Mouse (Mus musculus): ENCODE data around the gene Cntnap5c. TPM values are rescaled to one million over a fixed set of nuclear protein-coding genes. Genes with fewer than 3 reads are reported as not detected.

Cntnap5c gene
- not detected in 2 replicates for polyA plus RNA-seq (2016; fragmentation: Nextera tagmentation; extraction: Ambion mirVana)

- H3K9ac ChIP-seq, result no peak within 1 kb of the TSS
- no peaks in the 10 kb centered on the region for H3K36me3 ChIP-seq
- H3K4me1 ChIP-seq, result no peaks in the 10 kb centered on the region
- 18% methylated on average over 26 of the region's 26 CpGs for WGBS (ENCODE audit: insufficient replicate concordance)
- no peak within 1 kb of the TSS for H3K4me2 ChIP-seq
- no peaks in the 10 kb centered on the region for H3K9me3 ChIP-seq (replicated peaks)
- no peaks in the 10 kb centered on the region for H3K27me3 ChIP-seq (replicated peaks)
- no peak within 1 kb of the TSS for H3K27ac ChIP-seq
- H3K4me3 ChIP-seq, result no peak within 1 kb of the TSS
- ATAC-seq, result no peak
These were observed at the start of gene Cntnap5c for GRCm38 (mm10) chr17:57768622-57769610. TSS of gene Cntnap5c (plus strand) at chr17:57769570.

GRCm38 (mm10) chr17:57742119-57742518 is 27.3 kb upstream of the Cntnap5c start, which contains the start of gene Gm21834:
TSS of gene Gm21834 (minus strand) at chr17:57742219.
- no peak within 1 kb of the TSS for H3K4me2 ChIP-seq
- no peaks in the 10 kb centered on the region; the same call in 1 of the 2 replicates for H3K9me3 ChIP-seq (replicated peaks)
- no peak for ATAC-seq
- H3K4me1 ChIP-seq, result no peaks in the 10 kb centered on the region
- H3K9ac ChIP-seq, result no peak within 1 kb of the TSS
- H3K27me3 ChIP-seq (replicated peaks), result no peaks in the 10 kb centered on the region
- no peak within 1 kb of the TSS for H3K27ac ChIP-seq
- H3K36me3 ChIP-seq, result no peaks in the 10 kb centered on the region
- H3K4me3 ChIP-seq, result no peak within 1 kb of the TSS
- 64% methylated on average over 5 of the region's 5 CpGs for WGBS (ENCODE audit: insufficient replicate concordance)

GRCm38 (mm10) chr17:57758033-57758432 is 11.3 kb upstream of the Cntnap5c start:
- Histone ChIP-seq H3K4me1 (no peaks in the 10 kb centered on the region), H3K27ac (no peak overlapping the region), H3K4me2 (no peak overlapping the region), H3K9ac (no peak overlapping the region), H3K9me3 (replicated peaks) (no peaks in the 10 kb centered on the region), H3K36me3 (no peaks in the 10 kb centered on the region), H3K27me3 (replicated peaks) (no peaks in the 10 kb centered on the region), H3K4me3 (no peak overlapping the region)
- no peak for ATAC-seq
- WGBS (ENCODE audit: insufficient replicate concordance), result 36% methylated on average over 1 of the region's 1 CpGs

- H3K4me1 ChIP-seq, result no peaks in the 10 kb centered on the region
- H3K9me3 ChIP-seq (replicated peaks), result no peaks in the 10 kb centered on the region
- no peak for ATAC-seq
- no peaks in the 10 kb centered on the region for H3K36me3 ChIP-seq
- no peak overlapping the region for H3K4me2 ChIP-seq
- H3K27ac ChIP-seq, result no peak overlapping the region
- no peak overlapping the region for H3K9ac ChIP-seq
- H3K27me3 ChIP-seq (replicated peaks), result no peaks in the 10 kb centered on the region
- no peak overlapping the region for H3K4me3 ChIP-seq
These were observed 2.1 kb upstream of the Cntnap5c start for GRCm38 (mm10) chr17:57767306-57767705.

- Histone ChIP-seq H3K4me3 (no peak overlapping the region), H3K4me2 (no peak overlapping the region), H3K27me3 (replicated peaks) (no peaks in the 10 kb centered on the region), H3K36me3 (no peaks in the 10 kb centered on the region), H3K27ac (no peak overlapping the region), H3K9me3 (replicated peaks) (no peaks in the 10 kb centered on the region), H3K4me1 (no peaks in the 10 kb centered on the region), H3K9ac (no peak overlapping the region)
- ATAC-seq, result no peak
- 10% methylated on average over 4 of the region's 4 CpGs for WGBS (ENCODE audit: insufficient replicate concordance)
These were observed 1.5 kb downstream of the Cntnap5c start for GRCm38 (mm10) chr17:57770904-57771303.

GRCm38 (mm10) chr17:57788161-57788799 is 18.9 kb downstream of the Cntnap5c start:
- no peak for ATAC-seq

GRCm38 (mm10) chr17:57795408-57795807 is 26.0 kb downstream of the Cntnap5c start:
- Histone ChIP-seq H3K27ac (no peak overlapping the region), H3K4me1 (no peaks in the 10 kb centered on the region), H3K9me3 (replicated peaks) (0 out of 2 replicates have a peak, but pooled peaks cover 3% of the 10 kb centered on the region), H3K4me2 (no peak overlapping the region), H3K9ac (no peak overlapping the region), H3K36me3 (no peaks in the 10 kb centered on the region), H3K4me3 (no peak overlapping the region), H3K27me3 (replicated peaks) (no peaks in the 10 kb centered on the region)
- WGBS (ENCODE audit: insufficient replicate concordance), result 66% methylated on average over 3 of the region's 3 CpGs
- no peak for ATAC-seq

More at GRCm38 (mm10) chr17:57788161-57788799, 18.9 kb downstream of the Cntnap5c start:
- WGBS (ENCODE audit: insufficient replicate concordance), result 64% methylated on average over 1 of the region's 1 CpGs
- H3K36me3 ChIP-seq, result no peaks in the 10 kb centered on the region
- H3K9ac ChIP-seq, result no peak overlapping the region
- no peaks in the 10 kb centered on the region for H3K9me3 ChIP-seq (replicated peaks)
- H3K27ac ChIP-seq, result no peak overlapping the region
- H3K27me3 ChIP-seq (replicated peaks), result no peaks in the 10 kb centered on the region
- no peak overlapping the region for H3K4me3 ChIP-seq
- H3K4me2 ChIP-seq, result no peak overlapping the region
- no peaks in the 10 kb centered on the region for H3K4me1 ChIP-seq

- no peak overlapping the region for H3K4me2 ChIP-seq
- H3K36me3 ChIP-seq, result no peaks in the 10 kb centered on the region
- 0 out of 2 replicates have a peak, but pooled peaks cover 3% of the 10 kb centered on the region for H3K9me3 ChIP-seq (replicated peaks)
- no peak overlapping the region for H3K4me3 ChIP-seq
- 61% methylated on average over 3 of the region's 3 CpGs for whole genome bisulfite sequencing (ENCODE audit: insufficient replicate concordance)
- H3K4me1 ChIP-seq, result no peaks in the 10 kb centered on the region
- no peak overlapping the region for H3K27ac ChIP-seq
- ATAC-seq, result no peak
- H3K9ac ChIP-seq, result no peak overlapping the region
- no peaks in the 10 kb centered on the region for H3K27me3 ChIP-seq (replicated peaks)
These were observed 27.4 kb downstream of the Cntnap5c start for GRCm38 (mm10) chr17:57796668-57797311.

GRCm38 (mm10) chr17:57799414-57799985 is 30.1 kb downstream of the Cntnap5c start:
- no peaks in the 10 kb centered on the region for H3K27me3 ChIP-seq (replicated peaks)

GRCm38 (mm10) chr17:57801180-57801579 is 31.8 kb downstream of the Cntnap5c start:
- H3K27ac ChIP-seq, result no peak overlapping the region
- WGBS (ENCODE audit: insufficient replicate concordance), result 55% methylated on average over 1 of the region's 1 CpGs
- H3K27me3 ChIP-seq (replicated peaks), result no peaks in the 10 kb centered on the region
- H3K9ac ChIP-seq, result no peak overlapping the region
- no peaks in the 10 kb centered on the region for H3K4me1 ChIP-seq
- 0 out of 2 replicates have a peak, but pooled peaks cover 3% of the 10 kb centered on the region for H3K9me3 ChIP-seq (replicated peaks)
- ATAC-seq, result no peak
- H3K4me2 ChIP-seq, result no peak overlapping the region
- no peak overlapping the region for H3K4me3 ChIP-seq
- no peaks in the 10 kb centered on the region for H3K36me3 ChIP-seq

More at GRCm38 (mm10) chr17:57799414-57799985, 30.1 kb downstream of the Cntnap5c start:
- H3K4me3 ChIP-seq, result no peak overlapping the region
- H3K9ac ChIP-seq, result no peak overlapping the region
- 0 out of 2 replicates have a peak, but pooled peaks cover 3% of the 10 kb centered on the region for H3K9me3 ChIP-seq (replicated peaks)
- ATAC-seq, result no peak
- H3K4me1 ChIP-seq, result no peaks in the 10 kb centered on the region
- H3K4me2 ChIP-seq, result no peak overlapping the region
- 55% methylated on average over 3 of the region's 3 CpGs for WGBS (ENCODE audit: insufficient replicate concordance)
- H3K27ac ChIP-seq, result no peak overlapping the region
- no peaks in the 10 kb centered on the region for H3K36me3 ChIP-seq

GRCm38 (mm10) chr17:57837090-57837971 is 68.0 kb downstream of the Cntnap5c start:
- Histone ChIP-seq H3K27ac (no peak overlapping the region), H3K9ac (no peak overlapping the region), H3K4me2 (no peak overlapping the region), H3K36me3 (no peaks in the 10 kb centered on the region), H3K4me3 (no peak overlapping the region), H3K27me3 (replicated peaks) (no peaks in the 10 kb centered on the region), H3K4me1 (no peaks in the 10 kb centered on the region), H3K9me3 (replicated peaks) (no peaks in the 10 kb centered on the region)
- ATAC-seq, result no peak
